Mouse (Mus musculus) liver, adult 2 months (tissue): Measurements from ENCODE around the gene Anxa2. TPM values are rescaled to one million over a fixed set of nuclear protein-coding genes. Genes with fewer than 3 reads are reported as not detected.

Experiments used
- DNase-seq: peaks from one replicate; pipeline ENCODE4 v3.0.0-alpha.2; 2011; ENCODE audit warnings: low read depth, low spot score; ENCODE audit errors: extremely low read depth
- H3K27ac ChIP-seq: fragments of 200-500 bp; replicated peaks from 2 replicates; pipeline ENCODE4 v1.5.1; 2012; ENCODE audit warnings: low read depth, mild to moderate bottlenecking, control low read depth, inconsistent platforms, low read length; ENCODE audit not compliant: insufficient read depth
- H3K27me3 ChIP-seq: fragments of 200-500 bp; 2 replicates; pipeline ENCODE4 v1.6.1; 2012; ENCODE audit warnings: mild to moderate bottlenecking, moderate library complexity, low read length, inconsistent platforms; ENCODE audit not compliant: control insufficient read depth, insufficient read depth
- H3K36me3 ChIP-seq: fragments of 200-500 bp; 2 replicates; pipeline ENCODE4 v1.6.1; 2012; ENCODE audit warnings: low read length, inconsistent platforms; ENCODE audit not compliant: control insufficient read depth, insufficient read depth
- H3K4me1 ChIP-seq: fragments of 200-500 bp; 2 replicates; pipeline ENCODE4 v1.6.1; 2011; ENCODE audit warnings: low read length; ENCODE audit not compliant: control insufficient read depth, insufficient read depth
- H3K4me3 ChIP-seq: fragments of 200-500 bp; 2 replicates; pipeline ENCODE4 v1.5.1; 2011; ENCODE audit warnings: low read depth, mild to moderate bottlenecking, control low read depth, low read length, moderate library complexity; ENCODE audit not compliant: insufficient read depth
- H3K79me2 ChIP-seq: fragments of 200-500 bp; 2 replicates; pipeline ENCODE4 v1.6.1; 2012; ENCODE audit warnings: inconsistent platforms, mild to moderate bottlenecking, low read length, moderate library complexity; ENCODE audit not compliant: control insufficient read depth, insufficient read depth
- H3K9ac ChIP-seq: fragments of 200-500 bp; 2 replicates; pipeline ENCODE4 v1.6.1; 2012; ENCODE audit warnings: low read depth, mild to moderate bottlenecking, control low read depth, inconsistent platforms, low read length
- CTCF ChIP-seq: fragments of 200-500 bp; IDR thresholded peaks from 2 replicates; pipeline ENCODE4 v1.5.1; 2011; ENCODE audit warnings: low read depth, low read length, control low read depth
- POLR2A ChIP-seq: fragments of 200-500 bp; IDR thresholded peaks from 2 replicates; pipeline ENCODE4 v1.6.1; 2011; ENCODE audit warnings: low read length, control low read depth; ENCODE audit not compliant: insufficient read depth; ENCODE audit errors: extremely low read depth
- WGBS: fragments of 180-500 bp; shearing (Covaris S2); methylation state at CpG from one replicate; pipeline ENCODE4 v1.1.7; 2018; 5-methylcytosine and 5-hydroxymethylcytosine counted together
- polyA plus RNA-seq: library from polyadenylated mRNA; depleted of rRNA; stranded (reverse); fragments of >200 nt; gene quantifications from 2 replicates; pipeline ENCODE4 v1.2.3, GENCODE M21; 2012
- total RNA-seq: library from RNA; depleted of rRNA; stranded (reverse); fragments of >200 nt; gene quantifications from 2 replicates; pipeline ENCODE4 v1.2.3, GENCODE M21; 2014

The Anxa2 gene
- total and polyA plus RNA-seq, 2 experiments, result 13.5 to 16.1 TPM

GRCm38 (mm10) chr9:69486140-69486539, 32.7 kb downstream of the Anxa2 start:
- H3K9ac ChIP-seq, result no peak overlapping the region
- TF ChIP-seq POLR2A (no peak), CTCF (no peak)
- H3K4me3 ChIP-seq, result no peak overlapping the region
- no peaks in the 10 kb centered on the region for H3K27me3 ChIP-seq
- H3K79me2 ChIP-seq, result no peaks in the 10 kb centered on the region
- no peaks in the 10 kb centered on the region for H3K36me3 ChIP-seq
- peaks cover 3% of the 10 kb centered on the region for H3K4me1 ChIP-seq
- DNase-seq, result no peak
- no peak overlapping the region for H3K27ac ChIP-seq
- 82% methylated on average over 8 of the region's 8 CpGs for WGBS

- H3K27ac ChIP-seq, result no peak overlapping the region
- H3K36me3 ChIP-seq, result no peaks in the 10 kb centered on the region
- WGBS, result 68% methylated on average over 8 of the region's 8 CpGs
- H3K4me1 ChIP-seq, result peaks cover 3% of the 10 kb centered on the region
- H3K79me2 ChIP-seq, result no peaks in the 10 kb centered on the region
- H3K4me3 ChIP-seq, result no peak overlapping the region
- peak; percentile 7 for DNase-seq
- no peak overlapping the region for H3K9ac ChIP-seq
- H3K27me3 ChIP-seq, result no peaks in the 10 kb centered on the region
- TF ChIP-seq CTCF (no peak), POLR2A (no peak)
These were observed 35.1 kb downstream of the Anxa2 start for GRCm38 (mm10) chr9:69488510-69488909.

- no peak for DNase-seq
- Histone ChIP-seq H3K4me3 (no peak overlapping the region), H3K79me2 (no peaks in the 10 kb centered on the region), H3K27me3 (no peaks in the 10 kb centered on the region), H3K9ac (no peak overlapping the region), H3K27ac (no peak overlapping the region), H3K4me1 (peaks cover 3% of the 10 kb centered on the region), H3K36me3 (no peaks in the 10 kb centered on the region)
- WGBS, result 76% methylated on average over 5 of the region's 5 CpGs
- TF ChIP-seq CTCF (no peak; the same call in 1 of the 2 replicates), POLR2A (no peak)
These were observed 35.6 kb downstream of the Anxa2 start for GRCm38 (mm10) chr9:69488972-69489371.

- Histone ChIP-seq H3K4me3 (no peak overlapping the region), H3K79me2 (no peaks in the 10 kb centered on the region), H3K27me3 (no peaks in the 10 kb centered on the region), H3K9ac (no peak overlapping the region), H3K4me1 (peaks cover 3% of the 10 kb centered on the region), H3K36me3 (no peaks in the 10 kb centered on the region), H3K27ac (no peak overlapping the region)
- TF ChIP-seq CTCF (no peak), POLR2A (no peak)
- DNase-seq, result no peak
- WGBS, result 97% methylated on average over 6 of the region's 6 CpGs
These were observed 39.4 kb downstream of the Anxa2 start for GRCm38 (mm10) chr9:69492809-69493208.

- H3K27ac ChIP-seq, result no peak overlapping the region
- DNase-seq, result peak; percentile 30
- no peaks in the 10 kb centered on the region for H3K36me3 ChIP-seq
- H3K4me3 ChIP-seq, result no peak overlapping the region
- H3K79me2 ChIP-seq, result no peaks in the 10 kb centered on the region
- 34% methylated on average over 6 of the region's 6 CpGs for WGBS
- peaks cover 2% of the 10 kb centered on the region; the same call in 1 of the 2 replicates for H3K27me3 ChIP-seq
- no peaks in the 10 kb centered on the region for H3K4me1 ChIP-seq
- H3K9ac ChIP-seq, result no peak overlapping the region
- TF ChIP-seq POLR2A (no peak), CTCF (peak; percentile 75)
These were observed 49.1 kb downstream of the Anxa2 start for GRCm38 (mm10) chr9:69502504-69502903.

- H3K9ac ChIP-seq, result no peak overlapping the region
- peaks cover 2% of the 10 kb centered on the region; the same call in 1 of the 2 replicates for H3K27me3 ChIP-seq
- H3K36me3 ChIP-seq, result no peaks in the 10 kb centered on the region
- H3K4me1 ChIP-seq, result no peaks in the 10 kb centered on the region
- DNase-seq, result peak; percentile 8
- 13% methylated on average over 7 of the region's 7 CpGs for WGBS
- no peak for TF ChIP-seq POLR2A
- peak; percentile 63 for TF ChIP-seq CTCF
- H3K4me3 ChIP-seq, result no peak overlapping the region
- no peak overlapping the region for H3K27ac ChIP-seq
- H3K79me2 ChIP-seq, result no peaks in the 10 kb centered on the region
These were observed 52.2 kb downstream of the Anxa2 start for GRCm38 (mm10) chr9:69505611-69506010.
